Mouse (Mus musculus): Measurements from ENCODE around the gene Dgkb.

The Dgkb gene

DNA sequence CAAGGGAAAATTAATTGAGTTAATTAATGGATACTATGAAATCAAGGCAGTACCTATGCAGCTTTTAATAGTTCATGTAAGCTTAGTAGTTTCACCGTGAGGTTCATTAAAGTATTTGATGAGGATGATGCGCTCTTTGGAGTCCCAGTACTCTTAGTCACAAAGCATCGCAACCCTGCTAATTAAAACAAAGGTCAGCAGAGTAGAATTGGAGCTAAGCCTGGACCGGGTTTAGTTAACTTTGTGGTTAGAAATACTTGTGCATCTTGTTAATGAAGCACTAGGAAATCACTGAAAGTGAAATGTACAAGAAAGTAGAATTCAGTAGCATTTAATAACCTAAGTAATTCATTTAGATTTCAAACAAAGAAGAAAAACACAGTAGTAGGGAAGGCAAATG is 544.0 kb downstream of the Dgkb start:
- no peak for DNase-seq (ENCODE audit: extremely low spot score, low read depth, low spot score)

DNA sequence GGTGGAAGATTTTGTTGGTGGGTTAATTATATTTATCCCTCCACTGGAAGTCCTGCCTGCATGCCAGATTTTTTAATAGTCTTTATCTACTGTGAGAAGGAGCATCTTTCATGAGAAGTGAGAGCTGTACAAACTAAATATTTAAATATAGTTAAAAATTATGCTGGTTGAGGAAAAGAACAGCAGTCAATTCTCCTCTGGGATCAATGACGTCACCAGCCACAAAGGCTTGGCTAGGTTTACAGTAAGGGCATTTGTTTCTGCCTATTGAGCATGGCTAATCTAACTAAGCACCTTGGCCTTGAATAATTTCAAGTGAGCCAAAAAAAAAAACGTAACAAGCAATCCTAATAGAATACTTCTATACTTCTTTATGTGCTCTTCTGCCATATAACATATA is 554.1 kb downstream of the Dgkb start:
- no peak for DNase-seq (ENCODE audit: extremely low spot score, low read depth, low spot score)

DNA sequence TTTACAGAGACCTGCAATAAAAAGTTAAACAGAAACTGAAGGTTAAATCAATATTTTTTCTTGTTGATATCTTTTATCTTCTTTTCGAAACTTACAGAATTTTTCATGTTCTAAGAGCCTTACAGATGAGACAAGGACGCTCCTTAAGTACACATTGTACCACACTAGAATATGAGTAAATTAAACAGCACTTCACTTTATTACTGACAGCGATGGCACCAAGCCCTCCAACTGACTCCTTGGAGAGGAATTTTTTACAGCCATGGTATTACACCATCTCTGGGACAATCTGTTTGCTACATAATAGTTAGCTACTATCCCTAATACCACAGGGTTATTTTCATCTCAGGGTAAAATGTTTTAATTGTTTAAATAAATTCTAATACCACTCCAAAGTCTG is 556.6 kb downstream of the Dgkb start:
- no peak for DNase-seq (ENCODE audit: extremely low spot score, low read depth, low spot score)

DNA sequence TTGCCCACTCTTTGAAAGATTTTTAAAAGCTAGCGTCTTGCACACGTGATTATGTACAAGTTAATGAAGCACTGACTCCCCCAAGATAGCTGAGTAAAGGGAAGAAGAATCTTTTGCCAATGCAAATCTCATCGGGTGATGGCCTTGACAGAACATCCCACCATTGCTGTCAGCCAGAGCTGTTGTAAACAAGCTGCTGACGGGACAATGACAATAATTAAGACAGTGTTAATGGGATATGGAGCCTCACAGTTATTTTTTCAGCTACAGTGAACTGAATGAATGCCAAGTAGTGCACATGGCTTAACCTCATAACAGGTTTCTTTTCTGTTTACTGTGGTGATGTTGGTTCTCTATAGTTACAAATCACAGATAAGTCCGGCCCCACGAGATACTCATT is 568.4 kb downstream of the Dgkb start:
- no peak for DNase-seq (ENCODE audit: extremely low spot score, low read depth, low spot score)

DNA sequence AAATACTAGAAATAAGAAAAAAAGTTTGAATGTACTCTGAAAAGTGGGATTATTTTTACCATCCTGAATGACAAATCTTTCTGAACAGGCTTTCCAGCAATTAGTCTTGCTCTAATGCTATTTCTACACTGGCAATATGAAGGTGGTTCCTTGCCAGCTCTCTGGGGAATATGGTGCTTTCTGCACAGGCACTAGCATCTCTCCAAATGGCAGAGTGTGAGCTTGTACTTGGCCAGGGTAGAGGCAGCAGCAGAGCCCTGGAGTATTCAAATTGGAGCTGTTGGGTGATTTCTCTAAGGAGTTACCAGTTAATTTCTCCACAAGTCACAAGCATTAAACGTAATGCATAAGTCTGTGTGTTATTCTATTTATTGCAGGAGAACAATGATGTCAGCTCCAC is 569.5 kb downstream of the Dgkb start:
- no peak for DNase-seq (ENCODE audit: extremely low spot score, low read depth, low spot score)

DNA sequence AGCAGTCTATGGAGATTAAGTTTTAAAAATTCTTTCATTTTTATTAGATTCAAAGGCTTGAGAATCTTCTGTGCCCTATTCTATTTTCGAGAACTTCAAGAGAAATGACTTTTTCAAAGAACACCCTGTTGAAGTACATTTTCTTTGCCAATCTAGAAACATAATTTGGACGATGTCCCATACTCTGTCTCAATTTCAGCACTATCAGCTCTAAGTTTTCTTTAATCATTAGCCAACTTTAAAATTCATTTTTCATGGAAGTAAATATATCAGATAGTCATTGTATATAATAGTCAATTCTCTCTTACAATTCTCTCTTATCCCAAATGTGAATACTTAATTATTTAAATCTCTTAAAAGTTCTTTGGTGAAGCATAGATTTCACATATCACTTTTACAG is 570.1 kb downstream of the Dgkb start:
- no peak for DNase-seq (ENCODE audit: extremely low spot score, low read depth, low spot score)

DNA sequence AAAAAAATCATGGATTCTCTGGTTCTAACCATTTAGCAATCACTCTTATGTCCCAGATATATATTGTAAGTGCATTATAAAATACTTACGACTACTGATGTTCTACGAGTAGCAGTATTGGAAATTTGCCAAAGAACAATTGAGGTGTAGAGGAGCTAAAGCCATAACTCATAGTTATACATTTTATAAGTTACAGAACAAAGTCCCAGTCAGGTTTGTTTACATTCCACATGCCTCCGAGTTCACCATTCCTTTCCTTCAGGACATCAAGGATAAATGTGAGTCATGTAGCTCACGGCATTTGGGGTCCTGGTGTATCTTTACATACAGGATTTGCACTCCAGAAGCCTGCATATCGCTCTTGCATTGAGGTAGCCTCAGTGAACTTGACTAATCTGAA is 570.7 kb downstream of the Dgkb start:
- no peak for DNase-seq (ENCODE audit: extremely low spot score, low read depth, low spot score)

DNA sequence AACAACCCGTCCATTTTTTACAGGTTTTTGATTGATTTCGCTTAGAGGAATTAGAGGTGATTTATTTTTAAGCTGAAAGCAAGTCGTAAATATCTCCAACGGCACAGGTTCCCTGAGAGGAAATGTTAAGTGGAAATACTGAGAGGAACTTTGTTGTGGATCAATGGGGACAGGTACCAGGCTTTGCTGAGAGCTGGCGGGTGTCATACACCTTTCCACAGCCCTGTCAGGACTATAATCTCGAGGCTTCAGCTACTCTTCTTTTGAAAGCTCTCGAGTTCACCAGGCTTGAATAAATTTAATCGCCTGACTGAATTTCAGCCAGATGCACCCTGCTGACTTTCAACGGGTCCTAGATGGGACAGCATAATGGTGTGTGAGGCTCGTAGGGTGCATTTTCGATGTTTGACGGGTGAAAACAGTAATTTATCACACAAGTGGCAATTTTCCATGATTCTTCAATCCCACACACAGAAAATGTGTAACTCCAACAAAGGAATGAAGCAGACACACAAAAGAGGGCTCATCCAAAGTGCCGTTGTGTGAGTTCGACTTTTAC is 580.3 kb downstream of the Dgkb start:
- no peak for DNase-seq (ENCODE audit: extremely low spot score, low read depth, low spot score)

DNA sequence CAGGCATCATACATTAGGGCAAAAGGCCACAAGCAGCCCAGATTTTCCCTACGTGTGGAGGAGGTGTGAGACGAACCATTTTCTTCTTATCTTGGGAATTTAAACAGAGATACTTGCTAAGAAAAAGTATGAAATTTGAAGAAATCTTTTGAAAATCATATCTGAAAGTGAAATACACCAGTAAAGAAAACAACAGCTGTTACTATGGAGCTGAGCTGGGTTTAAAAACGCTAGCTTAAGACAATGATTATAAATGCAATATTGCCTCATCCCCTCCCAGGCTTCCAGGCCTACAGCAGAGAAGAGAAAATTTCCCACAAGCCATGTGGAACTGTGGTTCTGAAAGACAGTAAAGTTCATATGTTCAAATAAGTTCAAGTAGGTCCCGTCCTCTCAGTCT is 582.6 kb downstream of the Dgkb start:
- DNase-seq (ENCODE audit: extremely low spot score, low read depth, low spot score) = no peak

DNA sequence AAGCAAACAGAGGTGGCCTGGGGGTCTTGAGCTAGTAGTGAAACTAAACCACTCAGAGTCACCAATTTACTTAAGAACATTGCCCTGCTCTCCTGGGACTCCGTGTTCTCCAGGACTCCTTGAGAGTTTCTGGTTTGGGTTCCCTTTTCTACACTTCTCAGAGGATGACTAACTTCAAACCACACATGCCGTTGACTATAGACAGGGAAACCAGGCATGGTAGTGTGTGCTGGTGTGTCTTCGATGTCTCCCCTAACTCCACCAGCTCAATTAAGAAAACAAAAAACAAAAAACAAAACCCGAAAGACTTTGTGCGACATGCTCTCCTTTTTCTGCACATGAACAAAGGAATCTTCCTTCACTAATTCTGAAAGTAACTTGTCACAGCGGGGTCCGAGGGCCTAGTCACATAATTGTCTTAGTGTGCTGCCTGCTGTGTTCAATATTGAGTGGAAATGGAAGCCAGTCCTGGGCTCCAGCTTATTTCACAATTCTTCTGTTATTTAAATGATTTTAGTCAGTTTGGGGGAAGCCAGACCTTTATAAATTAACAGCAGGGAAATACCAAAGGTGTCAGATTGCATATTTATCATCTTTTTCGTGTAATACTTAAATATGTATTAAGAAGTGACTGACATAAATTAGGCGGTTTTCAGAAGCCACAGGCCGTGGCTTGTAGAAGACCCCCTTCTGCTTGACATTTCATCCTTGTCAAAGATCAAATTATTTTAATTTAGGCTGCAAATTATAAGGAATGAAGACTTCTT is 618.0 kb downstream of the Dgkb start:
- no peak for DNase-seq (ENCODE audit: extremely low spot score, low read depth, low spot score)

DNA sequence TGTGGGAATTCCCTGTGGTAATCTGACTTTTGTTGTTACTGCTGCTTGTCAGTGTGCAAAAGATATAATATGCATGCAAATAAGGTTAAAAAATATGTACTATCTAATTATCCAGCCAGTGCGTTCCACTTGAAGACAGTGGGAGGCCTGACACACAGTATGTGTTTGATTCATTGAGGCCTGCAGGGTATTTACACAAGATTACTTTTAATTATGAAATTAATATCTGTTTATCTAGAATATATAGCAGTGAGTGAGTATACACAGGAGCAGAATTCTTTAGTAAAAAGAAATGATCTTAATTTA is 618.6 kb downstream of the Dgkb start:
- DNase-seq (ENCODE audit: extremely low spot score, low read depth, low spot score) = no peak

DNA sequence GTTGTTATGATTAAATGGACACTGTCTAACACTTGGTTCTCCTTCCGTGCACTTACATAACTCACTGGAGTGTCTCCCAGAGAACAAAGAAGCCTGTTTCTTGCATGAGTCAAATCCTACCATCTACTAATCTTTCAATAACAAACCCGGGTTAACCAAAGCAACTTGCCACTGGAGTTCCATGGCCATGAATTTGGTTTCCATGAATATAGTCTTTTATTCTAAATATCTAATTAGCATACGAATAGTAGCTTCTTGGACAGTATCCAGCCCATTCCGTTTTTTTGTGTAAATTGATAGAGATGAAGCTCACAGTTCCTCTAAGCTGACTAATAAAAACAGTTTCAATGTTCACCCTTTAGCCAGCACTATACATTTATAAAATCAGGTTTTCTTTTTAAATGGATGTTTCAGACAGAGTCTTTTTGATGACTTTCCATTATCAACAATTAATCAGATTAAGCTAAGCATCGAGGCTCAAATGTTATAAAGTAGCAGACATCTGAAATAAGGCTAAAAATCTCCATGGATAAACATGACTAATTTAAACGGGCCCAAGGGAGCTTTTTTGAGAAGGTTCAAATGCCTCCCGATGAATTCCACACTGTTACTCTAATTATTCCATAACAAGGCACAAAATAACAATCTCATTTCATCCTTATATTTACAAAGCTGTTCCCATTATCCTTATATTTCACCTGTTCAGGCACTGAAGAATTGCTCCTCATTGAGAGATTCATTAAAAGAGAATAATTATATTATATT is 633.0 kb downstream of the Dgkb start:
- DNase-seq (ENCODE audit: extremely low spot score, low read depth, low spot score) = no peak

DNA sequence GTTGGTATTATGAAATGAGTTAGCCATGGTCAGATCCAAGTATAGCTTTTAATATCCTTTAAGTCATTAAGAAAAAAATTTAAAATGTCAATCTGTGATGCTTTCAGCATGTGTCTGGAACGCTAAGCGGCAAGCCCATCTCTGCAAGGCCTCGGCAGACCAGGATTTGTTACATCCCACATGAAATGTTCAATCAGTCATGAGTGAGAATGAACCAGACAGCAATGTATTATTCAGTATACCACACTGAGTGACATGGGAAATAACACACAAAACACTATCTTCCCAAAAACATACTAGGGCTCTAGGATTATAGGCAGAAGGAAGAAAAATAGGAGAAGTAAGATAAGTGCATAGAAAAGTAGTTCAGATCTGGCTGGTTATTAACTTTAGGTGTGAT is 634.2 kb downstream of the Dgkb start:
- no peak for DNase-seq (ENCODE audit: extremely low spot score, low read depth, low spot score)

DNA sequence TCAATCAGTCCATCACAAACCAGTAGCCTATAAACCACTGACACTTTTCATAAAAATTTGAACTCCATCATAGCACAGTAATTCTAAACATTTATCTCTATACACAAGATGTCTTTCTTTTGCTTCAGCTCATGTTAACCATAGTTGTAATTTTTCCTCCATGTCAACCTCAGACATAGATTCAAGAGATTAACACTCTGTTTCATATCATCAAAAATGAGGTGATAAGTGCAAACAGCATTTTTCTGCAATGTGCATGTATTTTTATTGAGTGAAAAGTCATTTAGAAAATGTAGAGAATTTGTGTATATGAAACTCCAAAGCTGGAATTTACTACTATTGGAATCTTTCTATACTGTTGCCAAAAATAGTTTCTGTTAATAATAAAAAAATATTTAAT is 650.7 kb downstream of the Dgkb start:
- no peak for DNase-seq (ENCODE audit: extremely low spot score, low read depth, low spot score)

DNA sequence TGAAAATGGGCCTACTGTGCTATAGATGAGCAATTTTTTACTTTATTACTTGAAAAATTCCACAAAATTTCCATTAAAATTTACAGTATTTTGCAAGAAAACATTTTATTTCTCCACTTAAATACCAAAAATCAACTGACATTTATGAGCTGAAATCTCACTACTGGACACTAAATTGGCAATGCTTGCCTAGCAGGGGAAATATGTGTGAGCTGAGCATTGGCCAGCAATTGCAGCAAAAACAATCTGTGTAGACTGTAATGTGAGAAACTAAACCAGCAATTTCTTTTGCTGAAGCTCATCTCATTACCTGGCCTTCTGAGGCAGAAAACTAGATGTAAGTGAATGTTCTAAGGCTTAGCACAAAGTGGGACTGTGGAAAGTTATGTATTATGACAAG is 651.1 kb downstream of the Dgkb start:
- no peak for DNase-seq (ENCODE audit: extremely low spot score, low read depth, low spot score)

DNA sequence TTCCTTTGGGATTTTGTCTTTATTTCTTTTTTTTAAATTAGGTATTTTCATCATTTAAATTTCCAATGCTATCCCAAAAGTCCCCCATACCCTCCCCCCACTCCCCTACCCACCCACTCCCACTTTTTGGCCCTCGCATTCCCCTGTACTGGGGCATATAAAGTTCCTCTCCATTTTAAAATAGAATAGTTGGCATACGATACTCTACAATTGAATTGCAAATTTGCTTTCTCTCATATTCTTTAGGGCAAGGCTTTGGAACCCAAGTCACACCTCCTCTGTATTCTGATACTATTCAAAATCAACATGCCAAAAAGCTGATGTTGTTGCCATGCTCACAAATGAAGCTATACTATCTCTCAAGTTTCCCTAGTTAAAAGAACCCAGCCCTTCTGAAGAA is 679.7 kb downstream of the Dgkb start:
- no peak for DNase-seq (ENCODE audit: extremely low spot score, low read depth, low spot score)

DNA sequence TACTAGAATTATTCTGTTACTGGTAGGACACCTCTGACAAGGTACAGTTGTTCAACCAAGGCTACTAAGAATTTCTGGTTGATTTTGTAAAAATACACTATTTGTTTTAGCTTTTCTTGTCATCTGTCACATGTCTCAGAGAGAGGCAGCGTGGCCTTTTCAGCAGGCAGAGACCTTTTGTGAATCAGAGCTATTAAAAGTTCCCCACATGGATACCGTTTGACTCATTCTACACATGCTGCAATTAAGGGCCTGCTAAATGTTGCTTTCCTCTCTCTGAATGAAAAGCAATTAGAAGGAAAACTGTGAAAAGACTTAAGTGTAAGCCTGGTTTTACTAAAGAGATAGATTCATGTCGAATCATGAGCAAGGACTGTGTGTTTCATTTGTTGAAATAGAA is 683.4 kb downstream of the Dgkb start:
- no peak for DNase-seq (ENCODE audit: extremely low spot score, low read depth, low spot score)

DNA sequence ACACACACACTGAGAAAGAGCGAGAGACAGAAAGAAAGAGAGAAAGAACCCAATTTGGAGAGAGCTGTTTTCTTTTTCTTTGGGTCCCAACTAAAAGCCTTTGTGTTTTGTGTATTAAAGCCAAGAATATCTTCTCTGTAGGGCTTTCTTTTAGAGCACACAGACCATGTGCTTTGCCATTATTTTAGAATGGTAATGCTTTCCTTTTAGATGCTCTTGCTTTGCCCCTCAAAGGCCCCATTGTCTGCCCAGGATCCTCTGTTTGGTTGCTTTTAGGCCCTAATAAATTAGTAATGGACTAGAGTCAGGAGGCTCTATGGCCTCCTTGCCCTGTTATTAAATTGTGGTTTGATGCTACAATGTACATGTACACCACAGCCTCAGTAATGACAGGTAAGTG is 690.7 kb downstream of the Dgkb start:
- no peak for DNase-seq (ENCODE audit: extremely low spot score, low read depth, low spot score)

DNA sequence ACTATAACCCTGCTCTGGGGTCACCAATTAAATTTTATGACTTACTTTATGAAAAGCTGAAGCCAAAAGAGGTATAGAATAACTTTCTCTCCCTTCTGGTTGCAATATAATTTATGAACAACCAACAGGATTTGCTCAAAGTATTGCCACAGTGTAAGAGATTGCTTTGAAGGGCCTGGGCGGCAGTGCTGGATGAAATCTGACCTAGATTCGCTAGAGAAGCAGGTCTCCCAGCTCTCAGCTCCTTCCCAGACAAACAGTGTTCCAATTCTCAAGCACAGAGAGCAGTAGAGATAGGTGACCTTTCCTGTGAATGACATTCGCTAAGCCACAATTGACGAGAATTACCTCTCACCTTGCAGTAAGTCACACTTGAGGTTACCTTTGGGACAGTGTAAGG is 727.9 kb downstream of the Dgkb start:
- no peak for DNase-seq (ENCODE audit: extremely low spot score, low read depth, low spot score)

DNA sequence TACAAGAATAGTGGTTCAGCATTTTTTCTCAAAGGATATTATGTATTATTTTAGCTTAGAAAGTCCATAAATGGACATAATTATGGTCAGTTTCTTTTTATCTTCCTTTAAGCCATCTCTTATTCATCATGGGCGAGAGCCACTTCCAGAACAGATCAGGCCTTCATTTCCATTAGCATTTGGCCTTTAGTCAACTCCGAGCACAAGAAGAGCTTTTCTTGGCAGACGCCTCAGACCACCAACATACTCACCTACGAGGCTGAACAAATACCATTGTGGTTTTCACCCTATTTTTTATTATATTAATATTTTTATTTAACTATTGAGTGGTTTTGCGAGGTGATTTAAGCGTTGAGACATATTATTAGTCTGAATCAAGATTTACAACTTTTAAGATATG is 759.6 kb downstream of the Dgkb start:
- no peak for DNase-seq (ENCODE audit: extremely low spot score, low read depth, low spot score)

DNA sequence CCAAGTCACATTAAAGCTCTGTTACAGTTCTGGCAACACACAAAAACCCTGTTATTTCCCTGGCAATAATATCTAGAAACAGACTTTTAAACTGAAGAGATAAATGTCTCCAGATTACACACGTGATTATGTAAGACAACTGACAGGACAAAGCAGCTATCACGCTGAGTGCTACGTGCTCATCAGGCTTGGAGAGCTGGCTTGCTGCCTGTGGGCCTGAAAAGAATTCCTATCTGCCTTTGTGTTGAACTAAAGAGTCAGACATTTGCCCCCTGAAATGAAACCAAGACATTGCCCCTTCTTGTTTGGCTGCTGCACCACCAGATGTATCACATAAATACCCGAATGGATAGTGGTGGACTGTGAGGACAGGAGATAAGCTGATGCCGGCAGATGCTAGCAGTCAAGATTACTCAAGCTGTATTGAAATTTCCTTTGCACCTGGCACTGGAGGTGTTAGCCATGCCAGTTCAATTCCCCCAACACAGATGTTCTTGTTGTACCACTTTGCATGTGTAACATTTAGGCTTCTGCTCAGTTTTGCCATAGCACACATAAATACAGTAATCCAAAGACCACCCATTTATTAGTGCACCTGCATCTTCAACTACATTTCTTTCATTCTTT is 761.8 kb downstream of the Dgkb start:
- DNase-seq (ENCODE audit: extremely low spot score, low read depth, low spot score) = no peak

DNA sequence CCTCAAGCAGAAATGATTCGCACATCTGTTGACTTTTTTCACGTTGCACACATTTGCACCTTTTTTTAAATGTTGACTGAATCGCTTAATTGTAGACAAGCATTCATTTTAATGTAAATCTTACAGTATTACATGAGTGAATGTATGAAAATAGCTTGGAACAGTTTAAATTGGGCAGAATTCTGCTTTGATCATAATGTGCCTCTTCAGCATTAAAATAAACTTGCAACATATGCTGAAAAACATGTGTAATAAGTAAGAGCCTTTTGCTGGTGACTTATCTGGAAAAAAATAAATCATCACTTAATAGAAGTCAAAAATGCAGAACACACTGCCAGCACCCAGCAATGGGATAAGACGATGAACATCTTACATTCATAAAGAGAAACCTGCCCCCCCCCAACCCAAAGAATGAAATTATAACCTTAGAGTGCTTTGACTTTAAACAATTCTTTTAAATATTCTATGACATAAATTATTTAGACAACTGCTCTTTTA is 768.9 kb downstream of the Dgkb start:
- DNase-seq (ENCODE audit: extremely low spot score, low read depth, low spot score) = no peak
